Mouse (Mus musculus): ENCODE results near the gene Ksr2.

- TF ChIP-seq POLR2A (IDR thresholded peaks at IDR 0.05; ENCODE audit: low read depth, low read length) (no peak), CTCF (IDR thresholded peaks at IDR 0.05; ENCODE audit: borderline replicate concordance, insufficient read depth, low read length) (no peak)
Measured at GRCm38 (mm10) chr5:117803551-117803950, 389.8 kb downstream of the Ksr2 start.
